Mouse (Mus musculus) embryo, embryonic 11.5 days (tissue): ENCODE data around the gene Gab2.
A peak's percentile ranks its signal among the peaks of the same experiment; 100 is the strongest.

ENCODE experiments used
- DNase-seq: peaks from one replicate; pipeline ENCODE4 v3.0.0-alpha.2; 2012; ENCODE audit warnings: low read depth, low spot score

Gab2 gene

DNA sequence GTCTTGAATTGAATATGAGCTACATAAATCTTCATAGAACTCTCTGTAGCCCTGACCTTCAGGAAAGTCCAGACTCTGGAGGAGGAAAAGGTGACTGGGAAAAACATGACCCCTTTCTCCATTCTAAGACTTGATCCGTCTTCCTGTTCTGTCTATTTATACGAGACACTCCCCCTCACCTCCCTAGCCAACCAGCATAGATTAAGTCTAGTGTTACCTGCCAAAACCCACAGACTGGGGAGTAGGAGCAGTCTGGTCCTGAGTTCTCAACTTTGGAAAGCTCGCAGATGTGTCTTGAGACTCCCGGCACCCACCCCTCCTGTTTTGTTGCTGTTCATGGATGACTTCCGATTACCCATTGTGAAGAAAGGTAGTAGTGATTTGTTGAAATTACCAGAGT lies 166.8 kb downstream of the Gab2 start:
- DNase-seq: no peak

GRCm38 (mm10) chr7:97251638-97252037 lies 170.3 kb downstream of the Gab2 start:
- DNase-seq: no peak

DNA sequence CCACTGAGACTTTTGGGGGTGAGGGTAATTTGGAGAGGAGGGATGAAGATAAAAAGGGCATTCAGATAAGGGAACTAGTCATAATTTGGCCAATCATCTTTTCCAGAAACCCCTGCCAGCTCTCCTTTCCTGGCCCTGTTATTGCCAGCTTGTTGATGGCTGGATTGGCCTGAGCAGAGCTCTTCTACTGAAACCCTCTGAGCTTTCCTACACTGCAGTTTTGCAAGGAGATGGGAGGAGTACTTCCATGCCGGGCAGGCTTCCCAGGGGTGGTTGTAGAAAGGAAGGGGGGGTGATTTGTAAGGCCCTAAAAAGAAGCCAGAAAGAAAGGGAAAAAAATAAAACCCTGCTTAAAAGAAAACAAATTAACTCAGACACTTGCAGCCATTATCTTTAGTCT lies 181.2 kb downstream of the Gab2 start:
- DNase-seq: no peak

DNA sequence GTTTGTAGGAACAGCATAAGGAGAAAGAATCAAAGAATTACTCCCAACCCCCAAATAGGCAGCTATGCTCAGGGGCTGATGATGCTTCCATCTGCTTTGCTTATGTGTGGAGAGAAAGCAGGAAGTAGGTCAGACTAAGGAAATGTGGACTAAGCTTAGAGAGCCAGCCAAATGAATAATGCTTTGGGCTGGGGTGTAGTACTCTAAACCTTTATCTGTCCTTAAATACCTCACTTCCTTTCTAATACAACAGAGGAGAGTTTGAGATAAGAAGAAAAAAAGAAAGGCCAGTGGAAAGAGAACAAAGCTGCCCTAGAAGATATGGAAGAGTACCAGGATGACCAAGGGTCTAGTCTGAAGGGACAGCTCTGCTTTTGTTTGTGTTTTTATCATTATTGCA lies 189.0 kb downstream of the Gab2 start:
- DNase-seq: no peak

GRCm38 (mm10) chr7:97271068-97271467 lies 189.7 kb downstream of the Gab2 start:
- DNase-seq: no peak

- DNase-seq: no peak
Measured at GRCm38 (mm10) chr7:97296986-97297385, 215.6 kb downstream of the Gab2 start.

GRCm38 (mm10) chr7:97297466-97297865 lies 216.1 kb downstream of the Gab2 start:
- peak; percentile 51 for DNase-seq

DNA sequence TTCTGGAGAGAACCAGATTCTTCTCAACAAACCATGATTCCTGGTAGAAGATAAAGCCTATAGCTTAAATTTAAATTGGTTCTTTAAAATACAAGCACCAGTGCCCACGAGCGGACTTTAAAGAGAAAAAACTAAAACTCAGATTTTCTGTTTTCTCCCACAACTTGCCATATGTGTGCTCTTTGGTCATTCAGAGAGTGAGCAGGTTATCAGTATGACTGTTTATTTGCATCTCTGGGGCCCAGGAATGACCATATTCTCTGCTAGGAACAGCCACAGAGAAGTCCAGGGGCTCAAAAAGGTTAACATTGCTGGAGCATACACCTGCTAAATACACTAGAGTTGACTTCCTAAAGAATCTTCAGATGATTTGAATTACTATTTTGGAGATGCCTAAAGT lies 216.9 kb downstream of the Gab2 start:
- no peak for DNase-seq

GRCm38 (mm10) chr7:97298943-97299342 lies 217.6 kb downstream of the Gab2 start:
- DNase-seq: no peak

DNA sequence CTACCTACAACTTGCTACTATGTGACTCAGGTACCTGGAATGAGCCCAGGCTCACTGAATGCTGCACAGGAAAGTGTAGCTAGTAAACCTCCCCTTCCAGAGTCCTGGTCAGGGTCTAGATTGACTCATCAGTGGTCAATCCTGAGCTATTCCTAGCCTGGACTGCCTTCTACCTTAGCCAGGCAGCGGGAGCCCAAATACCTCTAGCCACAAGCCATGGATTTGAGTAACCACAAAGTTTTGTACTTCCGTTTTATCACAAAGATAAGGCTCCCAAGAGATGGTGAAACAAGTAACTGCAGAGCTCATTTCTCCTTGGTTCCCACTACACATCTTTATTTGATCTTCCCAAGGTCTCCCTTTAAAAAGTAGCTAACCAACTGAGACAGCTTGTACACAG lies 219.5 kb downstream of the Gab2 start:
- DNase-seq: no peak

DNA sequence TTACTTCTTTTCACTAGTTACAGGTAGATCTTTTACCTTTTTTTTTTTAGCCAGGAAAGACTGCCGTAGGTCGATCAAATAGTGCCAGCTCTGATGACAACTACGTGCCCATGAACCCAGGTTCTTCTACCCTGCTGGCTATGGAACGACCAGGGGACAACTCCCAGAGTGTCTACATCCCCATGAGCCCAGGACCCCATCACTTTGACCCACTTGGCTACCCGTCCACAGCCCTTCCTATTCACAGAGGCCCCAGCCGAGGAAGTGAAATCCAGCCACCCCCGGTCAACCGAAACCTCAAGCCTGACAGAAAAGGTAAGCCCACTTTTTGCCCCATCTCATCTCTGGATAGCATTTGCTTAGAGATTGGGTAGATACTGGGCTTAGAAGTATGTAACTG lies 219.9 kb downstream of the Gab2 start:
- DNase-seq: no peak

DNA sequence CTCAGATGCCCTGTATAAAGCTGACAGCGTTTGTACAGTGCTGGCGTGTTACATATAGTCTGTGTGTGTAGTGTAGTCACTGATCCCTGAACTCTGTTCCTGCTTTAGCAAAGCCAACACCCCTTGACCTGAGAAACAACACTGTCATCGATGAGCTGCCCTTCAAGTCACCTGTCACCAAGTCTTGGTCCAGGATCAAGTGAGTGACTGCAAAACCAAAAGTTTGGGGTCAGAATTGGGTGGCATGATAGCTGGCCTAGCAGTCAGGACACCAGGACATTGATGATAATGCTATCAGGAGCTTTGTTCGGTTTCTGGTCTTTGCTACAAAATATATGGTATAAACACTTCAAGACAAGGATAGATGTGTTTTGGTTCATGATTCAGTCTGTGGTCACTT lies 220.9 kb downstream of the Gab2 start:
- DNase-seq: no peak

DNA sequence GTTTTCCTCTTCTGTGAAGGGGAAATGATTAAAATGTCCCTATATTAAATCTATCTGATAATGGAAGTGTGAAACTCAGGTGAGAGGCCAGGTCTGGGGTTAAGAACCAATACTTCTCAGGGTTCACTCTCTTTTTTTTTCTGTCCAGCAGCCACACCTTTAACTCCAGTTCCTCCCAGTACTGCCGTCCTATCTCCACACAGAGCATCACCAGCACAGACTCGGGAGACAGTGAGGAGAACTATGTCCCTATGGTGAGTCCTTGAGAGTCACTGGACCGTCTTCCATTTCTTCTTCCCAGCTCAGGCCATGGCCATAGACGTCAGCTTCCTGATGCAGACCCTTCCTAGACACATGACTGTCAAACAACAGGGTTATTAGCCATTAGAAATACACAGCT lies 221.5 kb downstream of the Gab2 start:
- DNase-seq: no peak

GRCm38 (mm10) chr7:97303614-97304013 lies 222.2 kb downstream of the Gab2 start:
- no peak for DNase-seq

DNA sequence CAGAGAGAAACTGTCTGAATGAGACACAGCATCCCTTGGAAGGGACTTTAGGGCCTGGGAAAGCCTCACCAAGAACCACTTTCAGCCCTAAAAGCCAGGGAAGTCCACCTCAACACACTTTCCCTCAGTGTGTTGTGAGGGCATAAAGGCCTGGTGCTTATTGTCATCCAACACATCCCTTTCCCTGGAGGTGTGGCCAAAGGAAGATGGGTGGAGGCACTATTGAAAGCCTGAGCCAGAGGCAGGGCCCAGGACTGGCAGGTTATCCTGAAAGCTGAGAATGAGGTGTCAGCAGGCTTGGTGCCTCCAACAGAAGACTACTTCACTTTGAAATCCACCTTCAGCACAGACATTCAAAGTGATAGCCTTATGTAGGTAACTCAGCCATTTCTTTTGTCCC lies 223.1 kb downstream of the Gab2 start:
- no peak for DNase-seq

DNA sequence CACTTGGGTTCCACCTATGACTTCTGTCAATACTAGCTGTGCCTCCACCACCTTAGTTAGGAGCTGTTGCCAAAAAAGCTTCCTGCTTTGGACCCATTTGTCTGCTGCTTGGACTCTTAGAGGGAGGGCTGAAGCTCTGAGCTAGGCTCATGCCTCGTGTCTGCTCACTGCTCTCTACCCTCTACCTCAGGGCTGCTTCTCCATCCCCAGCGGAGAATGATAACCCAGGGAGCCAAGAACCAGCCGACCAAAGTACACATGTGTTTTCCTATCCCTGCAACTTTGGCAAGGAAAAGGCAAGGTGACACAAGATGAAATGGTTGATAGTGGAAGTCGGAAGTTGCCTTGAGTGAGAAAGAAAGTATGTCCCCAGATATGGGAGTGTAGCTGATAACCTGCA lies 223.8 kb downstream of the Gab2 start:
- DNase-seq: no peak

DNA sequence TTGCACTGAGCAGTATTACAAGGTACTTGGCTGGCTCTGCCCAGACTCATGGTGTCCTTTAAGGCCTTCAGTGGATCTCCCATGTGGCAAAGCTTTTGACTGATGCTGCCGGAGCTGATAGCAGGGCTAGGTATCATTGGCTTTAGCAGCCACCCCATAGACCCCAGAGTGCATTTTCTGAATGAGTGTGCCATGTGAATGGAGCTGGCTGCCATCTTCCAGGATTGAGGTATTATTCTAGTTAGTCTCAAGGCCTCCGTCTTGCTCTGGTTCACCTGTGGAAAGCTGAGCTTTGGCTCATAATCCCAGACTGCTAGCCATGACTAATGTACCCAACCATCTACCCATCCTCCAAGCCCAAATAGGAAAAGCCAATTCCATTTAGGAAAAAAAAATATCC lies 225.4 kb downstream of the Gab2 start:
- DNase-seq: no peak

DNA sequence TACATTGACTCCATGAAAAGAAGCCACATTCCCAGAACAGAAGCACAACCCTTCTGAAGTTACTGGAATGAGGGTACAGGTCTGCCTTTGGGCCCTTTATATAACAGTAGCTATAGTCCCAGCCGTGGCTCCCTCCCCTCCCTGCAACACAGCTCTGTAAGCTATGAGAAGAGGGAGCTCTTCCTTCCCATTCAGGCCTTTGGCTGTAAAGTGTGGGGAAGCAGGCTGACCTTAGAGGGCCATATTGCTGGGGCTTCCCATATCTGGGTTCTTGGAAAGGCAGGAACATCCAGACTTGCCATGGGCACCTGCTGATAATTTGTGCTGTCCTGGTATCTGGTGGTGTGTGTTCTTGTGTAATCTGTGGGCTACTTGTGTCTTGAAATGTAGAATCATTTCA lies 226.2 kb downstream of the Gab2 start:
- no peak for DNase-seq

GRCm38 (mm10) chr7:97309461-97310340 lies 228.3 kb downstream of the Gab2 start:
- DNase-seq: no peak

- DNase-seq: no peak
Measured at GRCm38 (mm10) chr7:97310341-97310635, 228.9 kb downstream of the Gab2 start.

DNA sequence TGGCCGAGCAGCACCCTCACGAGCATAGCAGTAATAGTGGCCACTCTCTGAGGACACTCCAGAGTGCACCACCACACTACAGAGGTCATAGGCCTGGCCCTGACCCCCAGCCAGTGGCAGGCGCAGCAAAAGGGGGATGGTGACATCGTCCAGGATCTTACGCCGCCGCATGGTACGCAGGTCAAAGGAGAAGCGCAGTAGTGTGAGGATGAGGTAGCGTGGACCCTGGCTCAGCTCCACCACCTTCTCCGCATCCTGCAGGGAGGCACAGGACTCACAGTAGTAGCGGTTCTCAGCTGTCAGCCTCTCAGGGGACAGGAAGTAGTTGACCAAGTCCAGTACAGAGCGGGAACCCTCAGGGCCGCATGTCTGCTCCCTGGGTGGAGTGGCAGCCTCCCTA lies 230.2 kb downstream of the Gab2 start:
- DNase-seq: no peak

DNA sequence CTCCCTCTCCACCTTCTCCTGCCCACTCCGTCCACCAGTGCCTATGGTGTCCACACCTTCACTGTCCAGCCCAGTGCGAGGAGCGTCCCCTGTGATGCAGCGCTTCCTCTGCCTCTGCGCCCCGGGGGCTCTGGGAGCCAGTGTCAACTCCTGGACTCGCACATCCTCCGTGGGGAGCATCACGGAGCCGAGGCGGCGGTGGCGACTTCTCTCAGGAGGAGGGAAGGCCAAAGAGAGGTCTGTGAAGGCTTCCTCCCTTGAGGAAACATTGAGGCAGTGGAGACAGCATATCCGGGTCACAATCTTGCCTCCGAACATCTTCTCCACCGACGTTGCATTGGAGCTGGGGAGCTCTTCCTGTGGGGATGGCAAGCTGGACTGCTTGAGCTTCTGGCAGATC lies 230.8 kb downstream of the Gab2 start:
- no peak for DNase-seq

DNA sequence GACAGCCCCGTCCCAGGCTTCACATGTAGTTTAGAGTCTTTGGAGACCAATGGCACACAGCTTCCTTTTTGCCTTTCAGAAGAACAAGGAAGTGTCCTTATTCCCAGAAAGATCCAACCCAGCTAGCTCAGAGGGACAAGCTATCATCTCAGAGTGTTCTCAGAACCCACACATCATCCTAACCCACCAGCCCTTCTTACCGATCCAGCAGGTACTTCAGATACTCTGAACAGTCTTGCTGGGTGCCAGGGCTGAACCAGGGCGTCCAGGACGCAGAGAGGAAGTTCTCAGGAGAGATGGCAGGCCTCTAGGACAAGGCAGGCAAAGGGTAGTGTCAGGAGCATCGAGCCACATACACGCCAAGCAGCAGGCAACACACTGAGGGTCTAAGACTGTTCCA lies 231.5 kb downstream of the Gab2 start:
- no peak for DNase-seq

- DNase-seq: no peak
Measured at GRCm38 (mm10) chr7:97313364-97313995, 232.1 kb downstream of the Gab2 start.
